Mouse (Mus musculus): ENCODE measurements around the gene Npr2.

GRCm38 (mm10) chr4:43675608-43676007 lies 43.9 kb downstream of the Npr2 start:
- TF ChIP-seq ZC3H11A (IDR thresholded peaks at IDR 0.05; ENCODE audit: low read depth, low read length) (no peak), CTCF (conservative IDR thresholded peaks at IDR 0.05 in 1 of 2, IDR thresholded peaks at IDR 0.05 in 1 of 2; ENCODE audit: low read depth in 2 of 2, low read length in 2 of 2) (no peak), POLR2A (IDR thresholded peaks at IDR 0.05; ENCODE audit: low read depth, low read length) (no peak), POLR2AphosphoS2 (IDR thresholded peaks at IDR 0.05; ENCODE audit: low read depth, low read length) (no peak), BHLHE40 (IDR thresholded peaks at IDR 0.05; ENCODE audit: low read depth, low read length) (no peak), SMC3 (IDR thresholded peaks at IDR 0.05; ENCODE audit: low read depth, low read length) (no peak)

All from CH12.LX (cell line).